Comparison of ENCODE assay signal across 14 mouse cellular contexts in genomic region chr6:117060688-117061087, GRCm38 (mm10).
DNase-seq lines count a peak whose midpoint lies in the region; TF ChIP-seq lines count a peak whose summit lies in the region.
"Had no signal": no experiment of that assay in that cellular context is flagged by ENCODE, and none has a peak within 500 bp of the region (broad histone marks: within the 10 kb centered on the region; RNA-seq: fewer than 3 reads in every experiment).

No protein-coding gene starts in this region.

- H3K4me3 ChIP-seq in lung, adult 2 months (replicated peaks; ENCODE audit: extremely low read depth, low read depth, low read length), result no peak overlapping the region
- H3K4me3 ChIP-seq: heart, embryonic 13.5 days; hindbrain, embryonic 15.5 days; midbrain, embryonic 12.5 days had no signal

- no peak for TF ChIP-seq POLR2A in lung, adult 2 months (IDR thresholded peaks at IDR 0.05; ENCODE audit: borderline replicate concordance, extremely low read depth, low read depth, low read length)

- TF ChIP-seq CTCF in lung, adult 2 months (IDR thresholded peaks at IDR 0.05; ENCODE audit: insufficient read depth, low read length), result no peak

- intact Hi-C loops in heart, postnatal 10 days (cut with DNase I), result no loop called here

- WGBS in lung, adult 2 months, result 72% methylated on average over 3 of the region's 3 CpGs

- H3K4me1 ChIP-seq in lung, adult 2 months (ENCODE audit: control insufficient read depth, insufficient read depth, low read length), result no peaks in the 10 kb centered on the region
- H3K4me1 ChIP-seq: heart, embryonic 13.5 days; hindbrain, embryonic 15.5 days; midbrain, embryonic 12.5 days had no signal

- peak; percentile 43 for DNase-seq in adrenal gland, adult 2 months
- DNase-seq in adrenal gland, postnatal 4 days (ENCODE audit: low spot score in 2 of 2), result no peak
- DNase-seq in heart, postnatal 10 days, result peak; percentile 16 to 26
- no peak for DNase-seq in heart, postnatal 4 days
- peak; percentile 49 for DNase-seq in Muller cell, postnatal 12 days (ENCODE audit: inconsistent ontology term)
- DNase-seq in kidney, adult 9 months, result peak; percentile 80
- DNase-seq in cerebellum, postnatal 10 days, result no peak
- no peak for DNase-seq in lung, adult 2 months
- DNase-seq: lung, postnatal 14 days; right cerebral cortex, adult 18-20 months; thymus, adult 2 months had no signal

Comparison
In these comparisons a context has a peak if more than half of its experiments do, and no peak if none do; other contexts are left out.
1. DNase-seq: peak in adrenal gland, adult 2 months (single experiment), heart, postnatal 10 days (2 of 2), Muller cell, postnatal 12 days (single experiment) and kidney, adult 9 months (single experiment); none in adrenal gland, postnatal 4 days (0 of 2), heart, postnatal 4 days (single experiment), cerebellum, postnatal 10 days (0 of 2) and lung, adult 2 months (single experiment).